8 mouse cellular contexts compared by ENCODE assay signal in the genomic region with DNA sequence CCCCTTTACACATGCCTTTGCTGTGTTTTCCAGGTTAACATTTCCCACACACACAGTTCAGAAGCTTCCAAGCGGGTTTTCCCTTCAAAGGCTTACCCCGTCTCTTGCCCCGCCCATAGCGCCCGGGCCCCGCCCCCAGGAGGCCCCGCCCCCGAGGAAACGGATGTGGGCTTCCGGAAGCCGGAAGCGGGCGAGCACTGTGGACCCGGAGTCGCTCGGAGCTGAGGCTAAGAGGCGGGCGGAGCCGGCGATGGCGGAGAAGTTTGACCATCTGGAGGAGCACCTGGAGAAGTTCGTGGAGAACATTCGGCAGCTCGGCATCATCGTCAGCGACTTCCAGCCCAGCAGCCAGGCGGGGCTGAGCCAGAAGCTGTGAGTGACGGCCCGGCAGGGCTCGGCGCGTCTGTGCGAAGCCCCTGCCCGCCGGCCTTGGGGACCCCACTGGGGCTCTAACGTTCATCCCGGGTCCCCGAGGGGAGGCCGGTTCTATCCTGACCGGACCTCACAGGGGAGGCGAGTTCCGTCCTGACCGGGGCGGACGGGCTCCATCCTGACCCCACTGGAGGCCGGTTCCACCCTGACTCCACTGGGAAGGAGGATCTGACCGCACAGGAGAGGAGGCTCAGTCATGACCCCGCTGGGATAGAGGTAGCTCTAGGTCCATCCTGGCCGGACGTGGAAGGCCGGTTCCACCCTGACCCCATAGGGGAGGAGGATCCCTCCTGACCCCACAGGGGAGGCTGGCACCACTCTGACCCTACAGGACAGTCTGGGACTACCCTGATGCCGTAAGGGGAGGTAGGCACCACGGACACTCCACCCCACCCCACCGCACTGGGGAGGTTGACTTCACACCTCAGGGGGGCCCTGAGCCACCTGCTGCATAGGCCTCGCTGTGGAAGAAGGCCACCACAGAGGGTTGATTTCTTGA. TPM values are rescaled to one million over a fixed set of nuclear protein-coding genes. Genes with fewer than 3 reads are reported as not detected.
DNase-seq lines count a peak whose midpoint lies in the region; ATAC-seq and TF ChIP-seq lines count a peak whose summit lies in the region.

No protein-coding gene starts in this region.

- H3K27me3 ChIP-seq in C2C12 (ENCODE audit: control insufficient read depth, insufficient read depth, insufficient read length), result no peaks in the 10 kb centered on the region
- no peaks in the 10 kb centered on the region for H3K27me3 ChIP-seq in kidney, embryonic 14.5 days (ENCODE audit: control insufficient read depth, insufficient read depth, low read length)
- no peaks in the 10 kb centered on the region for H3K27me3 ChIP-seq in limb, embryonic 15.5 days
- H3K27me3 ChIP-seq in midbrain, postnatal 0 days (ENCODE audit: insufficient read depth, low read length), result no peaks in the 10 kb centered on the region

- H3K4me2 ChIP-seq in kidney, embryonic 14.5 days (replicated peaks; ENCODE audit: low read depth, low read length), result peak overlapping the region; percentile 87
- peak overlapping the region; percentile 85 for H3K4me2 ChIP-seq in limb, embryonic 15.5 days
- peak overlapping the region; percentile 97 for H3K4me2 ChIP-seq in midbrain, postnatal 0 days (ENCODE audit: low read depth, low read length, poor library complexity, severe bottlenecking)

- no peak for TF ChIP-seq CTCF in C2C12 (IDR thresholded peaks at IDR 0.05; ENCODE audit: control insufficient read depth, insufficient read depth, insufficient read length)
- TF ChIP-seq CTCF in embryonic fibroblast, embryonic 13.5 days (IDR thresholded peaks at IDR 0.05; ENCODE audit: borderline replicate concordance, insufficient read depth, low read length), result no peak
- no peak for TF ChIP-seq CTCF in midbrain, postnatal 0 days (IDR thresholded peaks at IDR 0.05)

- H3K9me3 ChIP-seq in kidney, embryonic 14.5 days (ENCODE audit: control insufficient read depth, low read length), result no peaks in the 10 kb centered on the region
- no peaks in the 10 kb centered on the region for H3K9me3 ChIP-seq in limb, embryonic 15.5 days
- H3K9me3 ChIP-seq in midbrain, postnatal 0 days (ENCODE audit: low read length), result no peaks in the 10 kb centered on the region

- H3K4me3 ChIP-seq in C2C12 (ENCODE audit: insufficient read depth, poor library complexity, severe bottlenecking), result peak overlapping the region; percentile 84
- peak overlapping the region; percentile 84 for H3K4me3 ChIP-seq in embryonic fibroblast, embryonic 13.5 days (ENCODE audit: insufficient read depth, low read length)
- H3K4me3 ChIP-seq in kidney, embryonic 14.5 days (ENCODE audit: low read length), result peak overlapping the region; percentile 72
- H3K4me3 ChIP-seq in limb, embryonic 15.5 days, result peak overlapping the region; percentile 75
- peak overlapping the region; percentile 93 for H3K4me3 ChIP-seq in midbrain, postnatal 0 days (ENCODE audit: low read depth, low read length)

- no peaks in the 10 kb centered on the region for H3K4me1 ChIP-seq in embryonic fibroblast, embryonic 13.5 days (ENCODE audit: control insufficient read depth, insufficient read depth, low read length)
- peaks cover 13% of the 10 kb centered on the region for H3K4me1 ChIP-seq in kidney, embryonic 14.5 days (ENCODE audit: control insufficient read depth, insufficient read depth, low read length)
- peaks cover 14% of the 10 kb centered on the region for H3K4me1 ChIP-seq in limb, embryonic 15.5 days
- peaks cover 10% of the 10 kb centered on the region for H3K4me1 ChIP-seq in midbrain, postnatal 0 days (ENCODE audit: insufficient read depth, low read length)

- peak overlapping the region; percentile 79 for H3ac ChIP-seq in C2C12 (ENCODE audit: control insufficient read depth, insufficient read length, low read depth)

- peaks cover 26% of the 10 kb centered on the region for H3K79me2 ChIP-seq in C2C12 (ENCODE audit: control insufficient read depth, insufficient read depth)

- H3K36me3 ChIP-seq in C2C12 (ENCODE audit: control insufficient read depth, insufficient read depth), result peaks cover 15% of the 10 kb centered on the region
- H3K36me3 ChIP-seq in kidney, embryonic 14.5 days (ENCODE audit: control insufficient read depth, insufficient read depth, low read length), result peaks cover 28% of the 10 kb centered on the region
- peaks cover 27% of the 10 kb centered on the region for H3K36me3 ChIP-seq in limb, embryonic 15.5 days
- peaks cover 24% of the 10 kb centered on the region for H3K36me3 ChIP-seq in midbrain, postnatal 0 days (ENCODE audit: insufficient read depth, low read length)

- peaks cover 16% of the 10 kb centered on the region for H3K79me3 ChIP-seq in C2C12 (ENCODE audit: low read depth)

- peak overlapping the region; percentile 80 for H3K9ac ChIP-seq in kidney, embryonic 14.5 days (ENCODE audit: low read depth, low read length)
- peak overlapping the region; percentile 84 for H3K9ac ChIP-seq in limb, embryonic 15.5 days
- peak overlapping the region; percentile 84 for H3K9ac ChIP-seq in midbrain, postnatal 0 days (replicated peaks; ENCODE audit: low read length, poor library complexity, severe bottlenecking)

- no peak overlapping the region for H3K27ac ChIP-seq in embryonic fibroblast, embryonic 13.5 days (ENCODE audit: insufficient read depth, low read length)
- H3K27ac ChIP-seq in kidney, embryonic 14.5 days (ENCODE audit: low read depth, low read length), result no peak overlapping the region
- H3K27ac ChIP-seq in limb, embryonic 15.5 days, result peak overlapping the region; percentile 51
- 0 out of 2 replicates have a peak overlapping the region, but pooled peaks have one; percentile 18 for H3K27ac ChIP-seq in midbrain, postnatal 0 days (ENCODE audit: low read depth, low read length)

- WGBS in kidney, embryonic 14.5 days, result 1% methylated on average over 55 of the region's 55 CpGs
- WGBS in limb, embryonic 15.5 days, result under 1% methylated on average over 55 of the region's 55 CpGs
- WGBS in midbrain, postnatal 0 days, result 2% methylated on average over 55 of the region's 55 CpGs

- ATAC-seq in kidney, embryonic 14.5 days (ENCODE audit: low FRiP score, low TSS enrichment), result peak; percentile 98
- ATAC-seq in limb, embryonic 15.5 days (ENCODE audit: insufficient number of reproducible peaks, low FRiP score, low TSS enrichment, low read depth), result peak; percentile 90
- peak; percentile 94 for ATAC-seq in midbrain, postnatal 0 days (ENCODE audit: low FRiP score)

- TF ChIP-seq POLR2A in embryonic fibroblast, embryonic 13.5 days (IDR thresholded peaks at IDR 0.05; ENCODE audit: low read depth, low read length), result peak; percentile 84

- peak; percentile 89 for DNase-seq in brain, adult 2 months (ENCODE audit: low read depth, low spot score)
- peak; percentile 78 to 79 for DNase-seq in heart, adult 9 months (ENCODE audit: low spot score in 2 of 2)
- peak; percentile 82 for DNase-seq in midbrain, postnatal 0 days (ENCODE audit: low spot score)
- DNase-seq in spleen, postnatal 14 days (ENCODE audit: low spot score in 2 of 2), result peak; percentile 75 to 76

TF ChIP-seq in C2C12, 6 proteins besides CTCF, POLR2A, EP300 and RAD21:
- TF ChIP-seq FOSL1 (IDR thresholded peaks at IDR 0.05; ENCODE audit: insufficient read depth, low read length, poor library complexity, severe bottlenecking) (no peak), CEBPB (IDR thresholded peaks at IDR 0.05; ENCODE audit: low read depth) (no peak), MAX (IDR thresholded peaks at IDR 0.05) (no peak), MYOG (IDR thresholded peaks at IDR 0.05; ENCODE audit: control insufficient read depth, extremely low read depth, insufficient read length) (no peak), MYOD1 (IDR thresholded peaks at IDR 0.05; ENCODE audit: control insufficient read depth, insufficient read length, low read depth) (no peak), USF1 (IDR thresholded peaks at IDR 0.05; ENCODE audit: low read depth) (no peak)

RNA-seq across cellular contexts. Expression of gene Med10, which starts 7.8 kb away (rescaled TPM):
- 73.5 TPM for polyA plus RNA-seq in C2C12 (2012; fragmentation: generic; extraction: Trizol)
- 63.2 and 70.4 TPM in 2 replicates for polyA plus RNA-seq in embryonic fibroblast, embryonic 13.5 days (2011; ENCODE audit: insufficient read length, low read depth, missing spikeins)
- polyA plus RNA-seq in kidney, embryonic 14.5 days (2014; fragmentation: Nextera tagmentation; extraction: Ambion mirVana), result 155 and 194 TPM in 2 replicates
- 123 and 130 TPM in 2 replicates for polyA plus RNA-seq in limb, embryonic 15.5 days (2015; fragmentation: Nextera tagmentation; extraction: Ambion mirVana)
- total RNA-seq in midbrain, postnatal 0 days (2014; rRNA removed), result 47.2 and 50.5 TPM in 2 replicates
- polyA plus RNA-seq in midbrain, postnatal 0 days (2015; fragmentation: Nextera tagmentation; extraction: Ambion mirVana), result 143 and 144 TPM in 2 replicates

Comparison
In these comparisons a context has a peak if more than half of its experiments do, and no peak if none do; other contexts are left out.
1. H3K27ac ChIP-seq: peak in limb, embryonic 15.5 days (single experiment) and midbrain, postnatal 0 days (single experiment); none in embryonic fibroblast, embryonic 13.5 days (single experiment) and kidney, embryonic 14.5 days (single experiment).
2. Peak in every context shown above with its lines, with median percentiles within 50 percentile points of each other: H3K4me3 ChIP-seq, DNase-seq, ATAC-seq, H3K4me2 ChIP-seq and H3K9ac ChIP-seq.